In genomic region chr4:82507541-82508280, GRCm38 (mm10) we compare ENCODE assay signal across 8 mouse cellular contexts.
DNase-seq lines count a peak whose midpoint lies in the region; ATAC-seq and TF ChIP-seq lines count a peak whose summit lies in the region.

No protein-coding gene starts in this region.

- H3K9ac ChIP-seq in intestine, postnatal 0 days (ENCODE audit: low read depth, low read length) = peak overlapping the region; percentile 81

- H3K4me2 ChIP-seq in intestine, postnatal 0 days (replicated peaks; ENCODE audit: low read depth) = peak overlapping the region; percentile 94

- no peak for TF ChIP-seq CTCF in cerebellum, adult 2 months (IDR thresholded peaks at IDR 0.05; ENCODE audit: borderline replicate concordance, insufficient read depth, low read depth, low read length)
- no peak for TF ChIP-seq CTCF in gastrocnemius, adult 2 months (IDR thresholded peaks at IDR 0.05)
- no peak for TF ChIP-seq CTCF in intestine, postnatal 0 days (IDR thresholded peaks at IDR 0.05; ENCODE audit: low read depth)

- H3K4me3 ChIP-seq in cerebellum, adult 2 months (replicated peaks; ENCODE audit: insufficient read depth, low read depth, low read length) = peak overlapping the region; percentile 80
- peak overlapping the region; percentile 98 for H3K4me3 ChIP-seq in gastrocnemius, adult 2 months
- peak overlapping the region; percentile 97 for H3K4me3 ChIP-seq in intestine, postnatal 0 days (ENCODE audit: low read depth, low read length)
- H3K4me3 ChIP-seq in midbrain, embryonic 10.5 days = peak overlapping the region; percentile 84

- DNase-seq in cerebellum, adult 2 months = peak; percentile 59 to 64
- no peak for DNase-seq in cerebellum, adult 8-10 months
- peak; percentile 64 for DNase-seq in adrenal gland, postnatal 25 days
- DNase-seq in gastrocnemius, adult 2 months = peak; percentile 83
- DNase-seq in midbrain, embryonic 10.5 days (ENCODE audit: low spot score) = peak; percentile 30
- no peak for DNase-seq in frontal cortex, adult 2 months (ENCODE audit: extremely low spot score in 1 of 2, low spot score in 1 of 2)
- no peak for DNase-seq in spleen, postnatal 14 days (ENCODE audit: low spot score in 2 of 2)

- H3K4me1 ChIP-seq in cerebellum, adult 2 months (ENCODE audit: control insufficient read depth, insufficient read depth, low read length) = peaks cover 2% of the 10 kb centered on the region; the same call in 1 of the 2 replicates
- H3K4me1 ChIP-seq in intestine, postnatal 0 days (replicated peaks; ENCODE audit: control insufficient read depth, insufficient read depth, low read length) = no peaks in the 10 kb centered on the region; the same call in 1 of the 2 replicates
- peaks cover 90% of the 10 kb centered on the region for H3K4me1 ChIP-seq in midbrain, embryonic 10.5 days

- H3K9me3 ChIP-seq in intestine, postnatal 0 days (ENCODE audit: control insufficient read depth) = no peaks in the 10 kb centered on the region
- no peaks in the 10 kb centered on the region for H3K9me3 ChIP-seq in midbrain, embryonic 10.5 days (replicated peaks)

- no peak for ATAC-seq in intestine, postnatal 0 days

- no peaks in the 10 kb centered on the region for H3K36me3 ChIP-seq in intestine, postnatal 0 days (ENCODE audit: control insufficient read depth, insufficient read depth)
- H3K36me3 ChIP-seq in midbrain, embryonic 10.5 days = no peaks in the 10 kb centered on the region

- no peaks in the 10 kb centered on the region for H3K27me3 ChIP-seq in cerebellum, adult 2 months (ENCODE audit: control insufficient read depth, insufficient read depth, low read length)
- H3K27me3 ChIP-seq in intestine, postnatal 0 days (replicated peaks; ENCODE audit: control insufficient read depth, insufficient read depth, low read length) = no peaks in the 10 kb centered on the region
- H3K27me3 ChIP-seq in midbrain, embryonic 10.5 days (ENCODE audit: low read depth, poor library complexity, severe bottlenecking) = peaks cover 44% of the 10 kb centered on the region

- intact Hi-C loops in gastrocnemius, adult 2 months (cut with DNase I) = loop anchor here (5.0 to 10.0 kb wide), 5 partner anchors 80 to 943 kb away; no protein-coding TSS in a partner anchor

- TF ChIP-seq POLR2A in cerebellum, adult 2 months (IDR thresholded peaks at IDR 0.05; ENCODE audit: borderline replicate concordance, insufficient read depth, low read length) = no peak

- peak overlapping the region; percentile 58 for H3K27ac ChIP-seq in cerebellum, adult 2 months (ENCODE audit: insufficient read depth, low read length)
- H3K27ac ChIP-seq in gastrocnemius, adult 2 months = peak overlapping the region; percentile 100
- peak overlapping the region; percentile 99 for H3K27ac ChIP-seq in intestine, postnatal 0 days (ENCODE audit: low read depth, low read length)
- H3K27ac ChIP-seq in midbrain, embryonic 10.5 days (replicated peaks) = peak overlapping the region; percentile 99

- 11% methylated on average over 15 of the region's 15 CpGs for WGBS in cerebellum, adult 2 months
- WGBS in intestine, postnatal 0 days = 11% methylated on average over 15 of the region's 15 CpGs
- 3% methylated on average over 15 of the region's 15 CpGs for WGBS in midbrain, embryonic 10.5 days

Comparison
In these comparisons a context has a peak if more than half of its experiments do, and no peak if none do; other contexts are left out.
1. DNase-seq: peak in cerebellum, adult 2 months (2 of 2), adrenal gland, postnatal 25 days (single experiment), gastrocnemius, adult 2 months (single experiment) and midbrain, embryonic 10.5 days (single experiment); none in cerebellum, adult 8-10 months (single experiment), frontal cortex, adult 2 months (0 of 2) and spleen, postnatal 14 days (0 of 2).
2. Peak in every context shown above with its lines, with median percentiles within 50 percentile points of each other: H3K27ac ChIP-seq and H3K4me3 ChIP-seq.